Mouse (Mus musculus): ENCODE results near the gene Tdrd12. TPM values are rescaled to one million over a fixed set of nuclear protein-coding genes. Genes with fewer than 3 reads are reported as not detected.
A peak's percentile ranks its signal among the peaks of the same experiment; 100 is the strongest.

The Tdrd12 gene
- 19.0 and 24.1 TPM in 2 replicates for polyA plus RNA-seq (2012; rRNA removed)

- peaks cover 6% of the 10 kb centered on the region for H3K36me3 ChIP-seq (ENCODE audit: control insufficient read depth, insufficient read depth, low read length)
- 0 out of 2 replicates have a peak, but pooled peaks cover 2% of the 10 kb centered on the region for H3K4me1 ChIP-seq (ENCODE audit: control insufficient read depth, insufficient read depth, low read length)
- peak; percentile 99 for TF ChIP-seq CTCF (IDR thresholded peaks at IDR 0.05; ENCODE audit: control insufficient read depth, insufficient read depth, insufficient replicate concordance, low read depth, low read length)
- peak; percentile 97 for TF ChIP-seq POLR2A (IDR thresholded peaks at IDR 0.05; ENCODE audit: control insufficient read depth, low read depth, low read length)
- H3K27ac ChIP-seq (ENCODE audit: control insufficient read depth, insufficient read depth, low read depth, low read length): peak within 1 kb of the TSS; percentile 100
- H3K4me3 ChIP-seq (ENCODE audit: control insufficient read depth, low read depth, low read length): peak within 1 kb of the TSS; percentile 98
- no peaks in the 10 kb centered on the region for H3K27me3 ChIP-seq (ENCODE audit: control insufficient read depth, insufficient read depth, low read length)
These were observed at the start of gene Tdrd12 for GRCm38 (mm10) chr7:35537562-35537961. Gene Tdrd12, minus strand, starts transcription at chr7:35537745.

GRCm38 (mm10) chr7:35586906-35587445 is 49.4 kb upstream of the Tdrd12 start:
- Histone ChIP-seq H3K36me3 (ENCODE audit: control insufficient read depth, insufficient read depth, low read length) (no peaks in the 10 kb centered on the region), H3K27me3 (ENCODE audit: control insufficient read depth, insufficient read depth, low read length) (no peaks in the 10 kb centered on the region), H3K27ac (ENCODE audit: control insufficient read depth, insufficient read depth, low read depth, low read length) (no peak overlapping the region), H3K4me1 (ENCODE audit: control insufficient read depth, insufficient read depth, low read length) (peaks cover 27% of the 10 kb centered on the region), H3K4me3 (ENCODE audit: control insufficient read depth, low read depth, low read length) (peak overlapping the region; percentile 92)
- TF ChIP-seq POLR2A (IDR thresholded peaks at IDR 0.05; ENCODE audit: control insufficient read depth, low read depth, low read length) (no peak), CTCF (IDR thresholded peaks at IDR 0.05; ENCODE audit: control insufficient read depth, insufficient read depth, insufficient replicate concordance, low read depth, low read length) (no peak)

- H3K4me1 ChIP-seq (ENCODE audit: control insufficient read depth, insufficient read depth, low read length): peaks cover 27% of the 10 kb centered on the region
- TF ChIP-seq POLR2A (IDR thresholded peaks at IDR 0.05; ENCODE audit: control insufficient read depth, low read depth, low read length) (peak; percentile 71), CTCF (IDR thresholded peaks at IDR 0.05; ENCODE audit: control insufficient read depth, insufficient read depth, insufficient replicate concordance, low read depth, low read length) (no peak)
- H3K27ac ChIP-seq (ENCODE audit: control insufficient read depth, insufficient read depth, low read depth, low read length): no peak within 1 kb of the TSS; the same call in 1 of the 2 replicates
- no peaks in the 10 kb centered on the region for H3K27me3 ChIP-seq (ENCODE audit: control insufficient read depth, insufficient read depth, low read length)
- H3K4me3 ChIP-seq (ENCODE audit: control insufficient read depth, low read depth, low read length): peak within 1 kb of the TSS; percentile 92
- no peaks in the 10 kb centered on the region for H3K36me3 ChIP-seq (ENCODE audit: control insufficient read depth, insufficient read depth, low read length)
These were observed 48.7 kb upstream of the Tdrd12 start, which contains the start of gene Ankrd27 for GRCm38 (mm10) chr7:35586055-35586905. Gene Ankrd27, plus strand, starts transcription at chr7:35586244.

- H3K4me1 ChIP-seq (ENCODE audit: control insufficient read depth, insufficient read depth, low read length): peaks cover 27% of the 10 kb centered on the region
- no peak within 1 kb of the TSS; the same call in 1 of the 2 replicates for H3K27ac ChIP-seq (ENCODE audit: control insufficient read depth, insufficient read depth, low read depth, low read length)
- peak within 1 kb of the TSS; percentile 92 for H3K4me3 ChIP-seq (ENCODE audit: control insufficient read depth, low read depth, low read length)
- no peaks in the 10 kb centered on the region for H3K36me3 ChIP-seq (ENCODE audit: control insufficient read depth, insufficient read depth, low read length)
- TF ChIP-seq POLR2A (IDR thresholded peaks at IDR 0.05; ENCODE audit: control insufficient read depth, low read depth, low read length) (no peak), CTCF (IDR thresholded peaks at IDR 0.05; ENCODE audit: control insufficient read depth, insufficient read depth, insufficient replicate concordance, low read depth, low read length) (no peak)
- no peaks in the 10 kb centered on the region for H3K27me3 ChIP-seq (ENCODE audit: control insufficient read depth, insufficient read depth, low read length)
These were observed 47.9 kb upstream of the Tdrd12 start, which contains the start of gene Rgs9bp for GRCm38 (mm10) chr7:35585191-35586054. Gene Rgs9bp, minus strand, starts transcription at chr7:35585582.

GRCm38 (mm10) chr7:35584786-35585190 is 47.2 kb upstream of the Tdrd12 start:
- Histone ChIP-seq H3K36me3 (ENCODE audit: control insufficient read depth, insufficient read depth, low read length) (no peaks in the 10 kb centered on the region), H3K27ac (ENCODE audit: control insufficient read depth, insufficient read depth, low read depth, low read length) (no peak overlapping the region), H3K4me3 (ENCODE audit: control insufficient read depth, low read depth, low read length) (peak overlapping the region; percentile 73), H3K27me3 (ENCODE audit: control insufficient read depth, insufficient read depth, low read length) (no peaks in the 10 kb centered on the region), H3K4me1 (ENCODE audit: control insufficient read depth, insufficient read depth, low read length) (peaks cover 27% of the 10 kb centered on the region)
- TF ChIP-seq POLR2A (IDR thresholded peaks at IDR 0.05; ENCODE audit: control insufficient read depth, low read depth, low read length) (no peak), CTCF (IDR thresholded peaks at IDR 0.05; ENCODE audit: control insufficient read depth, insufficient read depth, insufficient replicate concordance, low read depth, low read length) (no peak)

- Histone ChIP-seq H3K27ac (ENCODE audit: control insufficient read depth, insufficient read depth, low read depth, low read length) (no peak overlapping the region), H3K27me3 (ENCODE audit: control insufficient read depth, insufficient read depth, low read length) (no peaks in the 10 kb centered on the region), H3K36me3 (ENCODE audit: control insufficient read depth, insufficient read depth, low read length) (no peaks in the 10 kb centered on the region), H3K4me3 (ENCODE audit: control insufficient read depth, low read depth, low read length) (peak overlapping the region; percentile 73), H3K4me1 (ENCODE audit: control insufficient read depth, insufficient read depth, low read length) (peaks cover 27% of the 10 kb centered on the region)
- TF ChIP-seq CTCF (IDR thresholded peaks at IDR 0.05; ENCODE audit: control insufficient read depth, insufficient read depth, insufficient replicate concordance, low read depth, low read length) (no peak), POLR2A (IDR thresholded peaks at IDR 0.05; ENCODE audit: control insufficient read depth, low read depth, low read length) (no peak; the same call in 1 of the 2 replicates)
These were observed 46.7 kb upstream of the Tdrd12 start for GRCm38 (mm10) chr7:35584068-35584785.

Measured in testis, adult 2 months (tissue).